Mouse (Mus musculus) subcutaneous adipose tissue, adult 2 months (tissue): ENCODE measurements around the gene Gm10226. TPM values are rescaled to one million over a fixed set of nuclear protein-coding genes. Genes with fewer than 3 reads are reported as not detected.

Source experiments
- polyA plus RNA-seq: library from polyadenylated mRNA; depleted of rRNA; stranded (reverse); fragments of >200 nt; gene quantifications from 2 replicates; pipeline ENCODE4 v1.2.3, GENCODE M21; 2012; ENCODE audit warnings: low replicate concordance; rRNA removed

Gm10226 gene
- polyA plus RNA-seq: not detected in 2 replicates

DNA sequence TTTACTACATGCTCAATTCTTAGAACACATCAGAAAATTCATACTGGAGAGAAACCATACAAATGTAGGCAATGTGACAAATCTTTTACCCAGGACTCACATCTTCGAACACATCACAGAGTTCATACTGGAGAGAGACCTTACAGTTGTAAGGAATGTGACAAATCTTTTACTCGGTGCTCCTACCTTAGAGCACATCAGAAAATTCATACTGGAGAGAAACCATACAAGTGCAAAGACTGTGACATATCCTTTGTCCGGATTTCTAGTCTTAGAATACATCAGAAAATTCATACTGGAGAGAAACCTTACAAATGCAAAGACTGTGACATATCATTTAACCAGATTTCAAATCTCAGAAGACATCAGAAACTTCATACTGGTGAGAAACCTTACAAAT lies at the start of gene Gm10226:
Gm10226 (plus strand) TSS at position 301 of the 400 bp plus-strand sequence.

DNA sequence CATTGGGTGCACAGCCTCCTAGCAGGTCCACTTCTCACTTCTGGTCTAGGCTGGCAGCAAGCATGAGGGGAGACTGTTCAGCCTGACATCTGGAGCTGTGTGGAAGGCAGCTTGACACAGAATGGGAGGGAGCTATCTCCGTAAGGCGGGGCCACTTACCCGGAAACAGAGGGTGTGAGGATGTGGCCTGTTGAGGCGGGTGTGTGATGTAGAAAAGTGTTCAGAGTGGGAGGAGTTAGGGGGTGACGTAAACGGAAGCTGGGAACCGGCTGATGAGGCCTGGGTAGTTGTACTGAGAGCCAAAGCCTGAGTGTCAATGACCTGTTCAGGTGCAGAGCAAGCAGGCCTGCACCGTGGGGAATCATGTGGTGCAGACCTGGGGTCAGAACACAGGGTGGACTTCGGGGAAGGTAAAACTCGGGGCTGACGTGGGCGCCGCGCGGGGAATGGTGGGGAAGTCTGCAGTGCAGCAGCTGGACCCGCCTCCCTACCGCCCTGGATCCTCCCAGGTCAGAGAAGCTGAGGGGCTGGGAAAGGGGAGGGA lies 41.2 kb upstream of the Gm10226 start, which contains the start of gene Zfp983:
Zfp983 (plus strand) TSS at position 261 of the 544 bp plus-strand sequence.

DNA sequence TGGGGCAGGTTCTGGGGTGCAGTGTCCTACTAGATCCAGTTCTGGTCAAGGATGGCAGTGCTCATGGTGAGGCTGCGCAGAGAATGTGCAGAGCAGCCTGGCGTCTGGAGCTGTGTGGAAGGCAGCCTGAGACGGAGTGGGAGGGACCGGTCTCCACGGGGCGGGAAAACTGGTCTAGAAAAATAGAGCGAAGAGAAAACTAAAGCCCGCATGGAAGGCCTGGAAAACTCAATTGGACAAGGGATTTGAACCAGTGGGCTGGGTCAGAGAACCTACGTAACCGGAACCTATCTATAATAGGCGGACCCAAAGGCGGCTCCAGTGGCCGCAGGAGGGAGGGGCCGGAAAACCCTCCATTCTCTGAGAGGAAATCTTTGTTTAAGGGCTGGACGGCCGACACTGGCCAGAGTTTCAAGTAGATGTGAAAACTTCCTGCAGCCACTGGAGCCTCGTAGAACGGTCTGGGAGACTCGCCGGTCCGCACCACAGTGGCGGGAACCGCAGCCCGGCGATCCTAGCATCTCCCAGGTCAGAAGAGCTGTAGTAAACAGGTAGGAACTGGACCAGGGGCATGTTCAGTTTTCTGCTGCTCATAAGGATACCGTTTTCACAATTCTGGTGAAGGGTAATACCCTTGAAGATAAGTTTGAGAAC lies 15.8 kb downstream of the Gm10226 start, which contains the start of gene Zfp760:
Zfp760 (plus strand) TSS at position 399 of the 654 bp plus-strand sequence.

DNA sequence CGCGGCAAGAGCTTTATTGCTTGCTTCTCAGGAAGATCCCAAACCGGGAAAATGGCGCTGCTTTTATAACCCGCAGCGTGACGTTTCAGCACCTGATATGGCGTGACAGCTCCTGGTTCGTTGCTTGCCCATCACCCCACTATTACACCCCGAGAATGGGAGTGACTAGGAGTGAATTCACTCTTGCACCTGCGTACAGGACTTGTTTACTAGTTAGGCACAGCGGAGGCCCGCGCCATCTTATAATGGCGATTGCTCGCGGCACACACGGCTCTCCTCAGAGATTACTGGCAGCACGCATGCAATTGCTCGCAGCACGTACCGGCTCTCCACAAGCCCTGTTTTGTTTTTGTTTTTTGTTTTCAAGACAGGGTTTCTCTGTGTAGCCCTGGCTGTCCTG lies 38.8 kb downstream of the Gm10226 start, which contains the start of gene Zfp229:
Zfp229 (plus strand) TSS at position 301 of the 400 bp plus-strand sequence.

Other genes starting within 250 kb of the Gm10226 start
- 1.4 and 1.5 TPM in 2 replicates for gene Zfp51, start 241.5 kb upstream of the Gm10226 start, polyA plus RNA-seq
- 1.3 and 2.1 TPM in 2 replicates for gene Zfp53, start 202.9 kb upstream of the Gm10226 start, polyA plus RNA-seq
- gene Zfp52, start 156.3 kb upstream of the Gm10226 start, polyA plus RNA-seq: 0.66 and 1.0 TPM in 2 replicates
- 2.4 and 2.9 TPM in 2 replicates for gene Zfp948, start 124.9 kb upstream of the Gm10226 start, polyA plus RNA-seq
- gene Zfp983, start 41.2 kb upstream of the Gm10226 start, polyA plus RNA-seq: 0.85 and 0.95 TPM in 2 replicates
- 1.7 and 2.2 TPM in 2 replicates for gene Zfp760, start 15.9 kb downstream of the Gm10226 start, polyA plus RNA-seq
- gene Zfp229, start 38.9 kb downstream of the Gm10226 start, polyA plus RNA-seq: 1.6 and 2.3 TPM in 2 replicates
- 0.24 and 0.26 TPM in 2 replicates for gene Zfp820, start 153.9 kb downstream of the Gm10226 start, polyA plus RNA-seq
- 1.1 and 1.9 TPM in 2 replicates for gene Zfp995, start 218.1 kb downstream of the Gm10226 start, polyA plus RNA-seq